Mouse (Mus musculus) testis, adult 2 months (tissue): ENCODE results near the gene Cd151. TPM values are rescaled to one million over a fixed set of nuclear protein-coding genes. Genes with fewer than 3 reads are reported as not detected.

Experiments used
- H3K27ac ChIP-seq: fragments of 200-500 bp; 2 replicates; pipeline ENCODE4 v1.5.1; 2012; ENCODE audit warnings: low read depth, low read length; ENCODE audit not compliant: control insufficient read depth, insufficient read depth
- H3K27me3 ChIP-seq: fragments of 200-500 bp; 2 replicates; pipeline ENCODE4 v1.6.1; 2012; ENCODE audit warnings: mild to moderate bottlenecking, low read length, moderate library complexity; ENCODE audit not compliant: control insufficient read depth, insufficient read depth
- H3K36me3 ChIP-seq: fragments of 200-500 bp; 2 replicates; pipeline ENCODE4 v1.6.1; 2012; ENCODE audit warnings: mild to moderate bottlenecking, low read length; ENCODE audit not compliant: control insufficient read depth, insufficient read depth
- H3K4me1 ChIP-seq: fragments of 200-500 bp; 2 replicates; pipeline ENCODE4 v1.6.1; 2012; ENCODE audit warnings: low read length; ENCODE audit not compliant: control insufficient read depth, insufficient read depth
- H3K4me3 ChIP-seq: fragments of 200-500 bp; 2 replicates; pipeline ENCODE4 v1.5.1; 2012; ENCODE audit warnings: low read depth, mild to moderate bottlenecking, low read length, moderate library complexity, mixed read lengths; ENCODE audit not compliant: control insufficient read depth
- CTCF ChIP-seq: fragments of 200-500 bp; IDR thresholded peaks from 2 replicates; pipeline ENCODE4 v1.5.1; 2012; ENCODE audit warnings: low read depth, mild to moderate bottlenecking, inconsistent platforms, low read length, moderate library complexity; ENCODE audit not compliant: control insufficient read depth, insufficient read depth, insufficient replicate concordance
- POLR2A ChIP-seq: fragments of 200-500 bp; IDR thresholded peaks from 2 replicates; pipeline ENCODE4 v1.6.1; 2012; ENCODE audit warnings: low read depth, mild to moderate bottlenecking, inconsistent platforms, low read length, moderate library complexity; ENCODE audit not compliant: control insufficient read depth
- polyA plus RNA-seq: library from polyadenylated mRNA; depleted of rRNA; stranded (reverse); fragments of >200 nt; gene quantifications from 2 replicates; pipeline ENCODE4 v1.2.3, GENCODE M21; 2012

Cd151 gene
- polyA plus RNA-seq, 1 experiment, result 104 TPM

GRCm38 (mm10) chr7:141466045-141466394, 1.2 kb upstream of the Cd151 start:
- no peaks in the 10 kb centered on the region for H3K27me3 ChIP-seq
- no peak overlapping the region for H3K4me3 ChIP-seq
- peaks cover 59% of the 10 kb centered on the region for H3K4me1 ChIP-seq
- H3K27ac ChIP-seq, result peak overlapping the region; percentile 23; the same call in 1 of the 2 replicates
- no peaks in the 10 kb centered on the region; the same call in 1 of the 2 replicates for H3K36me3 ChIP-seq
- TF ChIP-seq POLR2A (no peak), CTCF (no peak)

- no peaks in the 10 kb centered on the region; the same call in 1 of the 2 replicates for H3K36me3 ChIP-seq
- H3K4me1 ChIP-seq, result peaks cover 55% of the 10 kb centered on the region
These were observed 514 bp upstream of the Cd151 start for GRCm38 (mm10) chr7:141466607-141467148.

GRCm38 (mm10) chr7:141468164-141468521, 951 bp downstream of the Cd151 start:
- no peaks in the 10 kb centered on the region for H3K27me3 ChIP-seq
- TF ChIP-seq POLR2A (no peak), CTCF (no peak)
- no peaks in the 10 kb centered on the region; the same call in 1 of the 2 replicates for H3K36me3 ChIP-seq
- peak overlapping the region; percentile 58 for H3K27ac ChIP-seq
- H3K4me3 ChIP-seq, result peak overlapping the region; percentile 87
- H3K4me1 ChIP-seq, result peaks cover 47% of the 10 kb centered on the region

More at GRCm38 (mm10) chr7:141466607-141467148, 514 bp upstream of the Cd151 start:
- Histone ChIP-seq H3K27ac (peak overlapping the region; percentile 37), H3K27me3 (no peaks in the 10 kb centered on the region), H3K4me3 (peak overlapping the region; percentile 87)
- TF ChIP-seq CTCF (no peak), POLR2A (no peak)

GRCm38 (mm10) chr7:141468522-141469211, 1.5 kb downstream of the Cd151 start:
- TF ChIP-seq POLR2A (no peak; the same call in 1 of the 2 replicates), CTCF (no peak)
- Histone ChIP-seq H3K36me3 (no peaks in the 10 kb centered on the region; the same call in 1 of the 2 replicates), H3K4me3 (peak overlapping the region; percentile 87), H3K27ac (peak overlapping the region; percentile 58), H3K4me1 (peaks cover 44% of the 10 kb centered on the region), H3K27me3 (no peaks in the 10 kb centered on the region)

- no peaks in the 10 kb centered on the region for H3K27me3 ChIP-seq
- no peak for TF ChIP-seq CTCF
- no peak for TF ChIP-seq POLR2A
- peak overlapping the region; percentile 42 for H3K27ac ChIP-seq
- H3K4me3 ChIP-seq, result no peak overlapping the region
- peaks cover 40% of the 10 kb centered on the region for H3K4me1 ChIP-seq
- H3K36me3 ChIP-seq, result no peaks in the 10 kb centered on the region; the same call in 1 of the 2 replicates
These were observed 2.2 kb downstream of the Cd151 start for GRCm38 (mm10) chr7:141469352-141469751.

GRCm38 (mm10) chr7:141469901-141470636, 2.9 kb downstream of the Cd151 start:
- Histone ChIP-seq H3K36me3 (no peaks in the 10 kb centered on the region; the same call in 1 of the 2 replicates), H3K4me1 (peaks cover 34% of the 10 kb centered on the region), H3K27me3 (no peaks in the 10 kb centered on the region), H3K4me3 (no peak overlapping the region), H3K27ac (no peak overlapping the region)
- peak; percentile 11; the same call in 1 of the 2 replicates for TF ChIP-seq POLR2A
- TF ChIP-seq CTCF, result no peak

GRCm38 (mm10) chr7:141470637-141470944, 3.4 kb downstream of the Cd151 start:
- TF ChIP-seq POLR2A, result no peak; the same call in 1 of the 2 replicates
- TF ChIP-seq CTCF, result no peak
- no peaks in the 10 kb centered on the region for H3K27me3 ChIP-seq
- H3K36me3 ChIP-seq, result no peaks in the 10 kb centered on the region; the same call in 1 of the 2 replicates
- H3K27ac ChIP-seq, result no peak overlapping the region
- H3K4me1 ChIP-seq, result peaks cover 33% of the 10 kb centered on the region
- H3K4me3 ChIP-seq, result no peak overlapping the region
